Mouse (Mus musculus): Measurements from ENCODE around the gene Stk32b. TPM values are rescaled to one million over a fixed set of nuclear protein-coding genes. Genes with fewer than 3 reads are reported as not detected.

Gene Stk32b
- polyA plus RNA-seq, 2 experiments, result 7.8 to 18.0 TPM

DNA sequence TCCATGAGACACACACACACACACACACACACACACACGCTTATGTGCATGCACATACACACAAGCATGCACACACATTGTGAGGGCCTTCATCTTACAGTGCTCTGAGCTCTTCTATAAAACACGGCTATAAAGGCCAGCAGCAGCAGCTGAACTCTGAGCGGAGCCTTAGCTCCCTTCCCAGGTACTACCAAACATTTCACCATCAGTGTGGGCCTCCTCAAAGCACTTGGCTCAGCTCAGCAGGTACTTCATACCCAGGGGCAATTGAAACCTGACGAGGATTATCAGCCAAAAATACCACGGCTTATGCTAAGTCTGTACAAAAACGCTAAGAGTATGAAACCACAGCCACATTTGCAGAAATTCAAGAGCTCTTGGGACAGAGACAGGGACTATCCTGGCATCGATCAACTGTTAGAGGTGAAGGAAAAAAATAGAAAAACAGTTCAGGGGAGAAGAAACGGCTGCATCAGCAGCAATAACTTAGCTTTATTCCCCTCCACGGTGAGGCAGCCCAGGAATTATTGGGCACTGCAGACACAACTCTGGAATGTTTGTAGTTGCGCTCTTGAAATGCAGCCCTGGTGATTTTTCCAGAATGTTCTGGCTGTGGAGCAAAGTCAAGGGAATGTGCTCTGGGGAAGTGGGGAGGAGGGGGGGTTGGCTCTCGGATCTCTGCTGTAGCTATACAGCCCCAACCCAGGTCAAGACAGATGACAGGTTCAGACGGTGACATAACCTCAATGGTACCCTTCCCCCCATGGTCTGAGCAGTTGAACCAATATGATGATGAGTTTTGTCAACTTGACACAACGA is 27.1 kb upstream of the Stk32b start:
- Histone ChIP-seq H3K4me1 (ENCODE audit: control insufficient read depth, insufficient read depth, low read length) (peaks cover 5% of the 10 kb centered on the region; the same call in 1 of the 2 replicates), H3K27ac (replicated peaks; ENCODE audit: low read depth, low read length) (peak overlapping the region; percentile 61), H3K36me3 (ENCODE audit: control insufficient read depth, insufficient read depth, low read length) (no peaks in the 10 kb centered on the region), H3K9me3 (ENCODE audit: control insufficient read depth, low read length) (no peaks in the 10 kb centered on the region), H3K4me2 (replicated peaks; ENCODE audit: low read depth, low read length, severe bottlenecking) (no peak overlapping the region), H3K4me3 (replicated peaks; ENCODE audit: low read length) (no peak overlapping the region), H3K27me3 (ENCODE audit: control insufficient read depth, insufficient read depth, low read length) (no peaks in the 10 kb centered on the region), H3K9ac (ENCODE audit: low read depth, low read length, severe bottlenecking) (no peak overlapping the region)
- ATAC-seq (ENCODE audit: low FRiP score, low read depth) (peak; percentile 60; the same call in 1 of the 2 replicates), DNase-seq (ENCODE audit: low spot score) (no peak)
- WGBS, result 42% methylated on average over 13 of the region's 13 CpGs
- TF ChIP-seq POLR2A (IDR thresholded peaks at IDR 0.05; ENCODE audit: borderline replicate concordance, extremely low read depth, insufficient read depth, insufficient read length), result no peak

DNA sequence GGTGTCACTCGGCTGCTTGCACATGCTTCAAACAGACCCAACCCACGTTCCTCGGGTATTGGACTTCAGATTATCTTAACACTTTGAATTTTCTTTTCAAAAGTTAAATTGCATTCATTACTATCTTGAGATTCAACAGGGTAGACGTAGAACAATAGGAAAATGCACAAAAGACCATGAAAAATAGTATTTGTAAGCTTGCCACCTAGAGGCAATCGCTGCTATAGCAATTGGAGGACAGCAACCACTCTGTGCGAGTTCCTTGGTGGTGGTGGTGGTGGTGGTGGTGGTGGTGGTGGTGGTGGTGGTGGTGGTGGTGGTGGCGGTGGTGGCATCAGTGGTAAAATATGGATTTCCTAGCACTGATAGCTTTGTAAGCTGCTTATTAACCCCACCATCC is 19.2 kb upstream of the Stk32b start:
- Histone ChIP-seq H3K4me3 (replicated peaks; ENCODE audit: low read length) (peak overlapping the region; percentile 24), H3K4me2 (replicated peaks; ENCODE audit: low read depth, low read length, severe bottlenecking) (peak overlapping the region; percentile 29; the same call in 1 of the 2 replicates)
- no peak for TF ChIP-seq POLR2A (IDR thresholded peaks at IDR 0.05; ENCODE audit: borderline replicate concordance, extremely low read depth, insufficient read depth, insufficient read length)

DNA sequence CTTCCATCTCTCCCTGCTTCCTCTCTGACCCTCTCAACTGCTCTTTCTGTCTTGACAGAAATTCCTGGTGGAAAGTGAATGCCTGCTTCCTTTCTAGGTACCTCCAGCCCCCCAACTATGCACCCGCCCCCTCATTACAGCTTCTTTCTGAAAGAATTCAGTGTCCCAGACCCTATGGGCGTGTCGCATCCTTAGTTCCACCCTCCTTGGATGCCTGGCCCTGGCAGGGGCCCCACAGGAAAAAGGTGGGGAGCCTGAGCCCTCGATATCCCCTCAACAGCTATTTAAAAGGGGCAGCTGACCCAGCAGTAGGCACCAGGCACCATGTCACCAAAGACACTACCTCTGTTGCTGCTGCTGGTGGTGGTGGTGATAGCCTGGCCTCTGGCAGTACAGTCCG is 18.3 kb upstream of the Stk32b start, which contains the start of gene Cytl1:
Gene Cytl1, plus strand, starts transcription at position 296 of the 400 bp plus-strand sequence.
- ATAC-seq (ENCODE audit: low FRiP score, low read depth), result 0 out of 2 replicates have a peak, but pooled peaks have one; percentile 23
- H3K9ac ChIP-seq (ENCODE audit: low read depth, low read length, severe bottlenecking), result no peak within 1 kb of the TSS; the same call in 1 of the 2 replicates
- no peak for DNase-seq (ENCODE audit: low spot score)
- 49% methylated on average over 5 of the region's 5 CpGs for WGBS
- no peaks in the 10 kb centered on the region for H3K36me3 ChIP-seq (ENCODE audit: control insufficient read depth, insufficient read depth, low read length)
- H3K4me2 ChIP-seq (replicated peaks; ENCODE audit: low read depth, low read length, severe bottlenecking), result peak within 1 kb of the TSS; percentile 28; the same call in 1 of the 2 replicates
- H3K9me3 ChIP-seq (ENCODE audit: control insufficient read depth, low read length), result no peaks in the 10 kb centered on the region
- H3K27ac ChIP-seq (replicated peaks; ENCODE audit: low read depth, low read length), result no peak within 1 kb of the TSS
- no peaks in the 10 kb centered on the region for H3K27me3 ChIP-seq (ENCODE audit: control insufficient read depth, insufficient read depth, low read length)
- H3K4me1 ChIP-seq (ENCODE audit: control insufficient read depth, insufficient read depth, low read length), result peaks cover 4% of the 10 kb centered on the region
- TF ChIP-seq POLR2A (IDR thresholded peaks at IDR 0.05; ENCODE audit: borderline replicate concordance, extremely low read depth, insufficient read depth, insufficient read length), result no peak
- H3K4me3 ChIP-seq (replicated peaks; ENCODE audit: low read length), result peak within 1 kb of the TSS; percentile 24

More for the DNA sequence above, 19.2 kb upstream of the Stk32b start:
- ATAC-seq (ENCODE audit: low FRiP score, low read depth) (no peak), DNase-seq (ENCODE audit: low spot score) (no peak)
- 49% methylated on average over 6 of the region's 7 CpGs for WGBS
- H3K9ac ChIP-seq (ENCODE audit: low read depth, low read length, severe bottlenecking), result no peak overlapping the region
- H3K9me3 ChIP-seq (ENCODE audit: control insufficient read depth, low read length), result no peaks in the 10 kb centered on the region
- H3K27me3 ChIP-seq (ENCODE audit: control insufficient read depth, insufficient read depth, low read length), result no peaks in the 10 kb centered on the region
- no peak overlapping the region for H3K27ac ChIP-seq (replicated peaks; ENCODE audit: low read depth, low read length)
- H3K36me3 ChIP-seq (ENCODE audit: control insufficient read depth, insufficient read depth, low read length), result no peaks in the 10 kb centered on the region
- H3K4me1 ChIP-seq (ENCODE audit: control insufficient read depth, insufficient read depth, low read length), result peaks cover 4% of the 10 kb centered on the region

DNA sequence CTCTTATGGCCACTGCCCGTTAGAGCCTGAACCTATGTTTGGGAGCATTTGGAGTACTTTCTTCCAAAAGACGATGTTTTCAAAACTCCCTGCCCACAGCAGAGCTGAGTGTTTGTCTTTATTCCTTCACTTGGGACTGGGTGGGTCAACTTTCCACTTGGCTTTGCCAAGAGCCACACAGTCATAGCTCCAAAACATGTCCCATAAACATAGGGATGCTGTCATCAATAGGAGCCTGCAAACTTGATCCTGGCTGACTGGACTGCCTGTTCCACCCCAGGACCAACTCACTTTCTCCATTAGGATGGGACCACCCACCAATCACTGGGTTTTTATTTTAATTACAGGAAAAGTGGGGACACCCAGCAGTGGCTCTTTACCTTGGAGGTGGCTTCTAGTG is 13.8 kb upstream of the Stk32b start:
- H3K27me3 ChIP-seq (ENCODE audit: control insufficient read depth, insufficient read depth, low read length), result no peaks in the 10 kb centered on the region
- ATAC-seq (ENCODE audit: low FRiP score, low read depth), result no peak; the same call in 1 of the 2 replicates
- no peak overlapping the region for H3K4me2 ChIP-seq (replicated peaks; ENCODE audit: low read depth, low read length, severe bottlenecking)
- DNase-seq (ENCODE audit: low spot score), result peak; percentile 18
- no peak overlapping the region for H3K9ac ChIP-seq (ENCODE audit: low read depth, low read length, severe bottlenecking)
- WGBS, result 81% methylated on average over 2 of the region's 2 CpGs
- H3K4me1 ChIP-seq (ENCODE audit: control insufficient read depth, insufficient read depth, low read length), result peaks cover 11% of the 10 kb centered on the region
- H3K4me3 ChIP-seq (replicated peaks; ENCODE audit: low read length), result no peak overlapping the region
- H3K27ac ChIP-seq (replicated peaks; ENCODE audit: low read depth, low read length), result peak overlapping the region; percentile 67
- H3K9me3 ChIP-seq (ENCODE audit: control insufficient read depth, low read length), result no peaks in the 10 kb centered on the region
- TF ChIP-seq POLR2A (IDR thresholded peaks at IDR 0.05; ENCODE audit: borderline replicate concordance, extremely low read depth, insufficient read depth, insufficient read length), result no peak
- H3K36me3 ChIP-seq (ENCODE audit: control insufficient read depth, insufficient read depth, low read length), result no peaks in the 10 kb centered on the region

DNA sequence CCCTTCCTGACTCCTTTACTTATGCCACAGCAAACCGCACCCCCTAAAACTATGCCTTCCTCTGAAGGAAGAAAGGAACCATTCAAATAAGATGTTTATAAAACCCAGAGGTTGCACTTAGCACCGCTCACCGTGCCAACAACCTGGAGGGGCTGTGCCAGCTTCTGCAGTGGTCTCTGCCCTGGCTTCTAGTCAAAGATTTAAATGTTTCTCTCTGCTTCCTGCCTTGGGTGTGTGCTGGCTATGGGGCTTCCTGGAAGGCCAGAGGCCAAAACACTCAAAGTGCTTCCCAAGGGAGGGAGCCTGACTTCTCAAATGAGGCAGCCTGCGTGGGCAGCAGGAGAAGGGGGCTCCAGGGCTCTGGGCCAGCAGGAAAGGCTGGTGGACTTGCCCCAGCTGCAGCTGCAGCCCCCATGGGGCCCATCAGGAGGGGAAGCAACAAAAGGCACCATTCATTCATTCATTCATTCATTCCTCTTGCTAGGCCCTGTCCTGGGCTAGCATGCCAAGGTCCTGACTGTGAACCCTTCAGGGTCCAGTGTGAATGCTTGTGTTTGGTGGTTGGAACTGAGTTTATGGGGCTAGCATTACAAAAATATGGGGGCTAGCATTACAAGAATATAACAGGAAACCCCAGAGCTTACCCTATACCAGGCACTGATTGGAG is 8.4 kb upstream of the Stk32b start:
- DNase-seq (ENCODE audit: low spot score), result peak; percentile 73
- H3K4me2 ChIP-seq (replicated peaks; ENCODE audit: low read depth, low read length, severe bottlenecking), result no peak overlapping the region
- H3K27ac ChIP-seq (replicated peaks; ENCODE audit: low read depth, low read length), result peak overlapping the region; percentile 63
- H3K4me3 ChIP-seq (replicated peaks; ENCODE audit: low read length), result no peak overlapping the region
- H3K9me3 ChIP-seq (ENCODE audit: control insufficient read depth, low read length), result no peaks in the 10 kb centered on the region
- no peak for TF ChIP-seq POLR2A (IDR thresholded peaks at IDR 0.05; ENCODE audit: borderline replicate concordance, extremely low read depth, insufficient read depth, insufficient read length)
- WGBS, result 47% methylated on average over 4 of the region's 4 CpGs
- peaks cover 24% of the 10 kb centered on the region for H3K4me1 ChIP-seq (ENCODE audit: control insufficient read depth, insufficient read depth, low read length)
- H3K9ac ChIP-seq (ENCODE audit: low read depth, low read length, severe bottlenecking), result no peak overlapping the region
- peak; percentile 78 for ATAC-seq (ENCODE audit: low FRiP score, low read depth)
- no peaks in the 10 kb centered on the region for H3K36me3 ChIP-seq (ENCODE audit: control insufficient read depth, insufficient read depth, low read length)
- H3K27me3 ChIP-seq (ENCODE audit: control insufficient read depth, insufficient read depth, low read length), result no peaks in the 10 kb centered on the region
